Mouse (Mus musculus) brain, adult 10 weeks (tissue): ENCODE results near the gene Mrgpra9. TPM values are rescaled to one million over a fixed set of nuclear protein-coding genes. Genes with fewer than 3 reads are reported as not detected.

Experiments used
- polyA plus RNA-seq: library from polyadenylated mRNA; stranded (reverse); fragments of 350-450 nt; fragmentation: Illumina TruSeq; extraction: RNeasy Lipid Tissue Mini Kit (QIAGEN cat#74804); gene quantifications from one replicate; pipeline ENCODE4 v1.2.3, GENCODE M21; 2015; ENCODE audit warnings: low read depth, low replicate concordance

The Mrgpra9 gene
- polyA plus RNA-seq, result not detected

DNA sequence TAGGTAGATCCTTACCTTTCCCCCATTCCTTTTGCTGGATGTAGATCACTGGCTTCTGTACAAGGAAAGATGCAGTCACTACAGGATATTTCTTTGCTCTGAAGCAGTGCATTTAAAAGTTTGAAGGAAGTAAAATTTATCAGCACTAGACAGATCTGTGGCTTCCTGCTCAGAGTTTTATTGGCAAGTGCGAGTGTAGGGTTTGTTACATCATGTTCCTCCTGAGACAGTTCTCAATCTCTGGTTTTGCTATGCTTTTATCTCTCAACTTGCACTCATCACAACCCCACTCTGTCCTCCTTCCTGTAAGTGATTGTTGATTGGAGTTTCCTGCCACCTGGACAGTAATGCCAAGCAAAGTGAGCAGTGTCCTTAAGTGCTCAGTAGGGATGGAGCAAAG lies at the start of gene Mrgpra9:
Gene Mrgpra9, minus strand, starts transcription at position 79 of the 400 bp plus-strand sequence.

DNA sequence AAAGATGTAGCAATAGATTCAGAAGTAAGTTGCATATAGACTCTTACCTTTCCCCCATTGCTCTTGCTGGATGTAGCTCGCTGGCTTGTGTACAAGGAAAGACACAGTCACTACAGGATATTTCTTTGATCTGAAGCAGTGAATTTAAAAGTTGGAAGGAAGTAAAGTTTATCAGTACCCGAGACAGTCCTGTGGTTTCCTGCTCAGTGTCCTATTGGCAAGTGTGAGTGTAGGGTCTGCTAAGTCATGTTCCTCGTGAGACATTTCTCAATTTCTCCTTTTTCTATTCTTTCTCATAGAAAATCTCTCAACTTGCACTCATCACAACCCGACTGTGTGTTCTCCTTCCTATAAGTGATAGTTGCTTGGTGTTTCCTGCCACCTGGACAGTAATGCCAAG lies 47.8 kb downstream of the Mrgpra9 start, which contains the start of gene Mrgpra6:
Gene Mrgpra6, minus strand, starts transcription at position 91 of the 400 bp plus-strand sequence.

Other genes starting within 250 kb of the Mrgpra9 start
- gene Spty2d1, start 244.4 kb downstream of the Mrgpra9 start, polyA plus RNA-seq, result 11.1 TPM
- 19.5 TPM for gene Tmem86a, start 202.2 kb downstream of the Mrgpra9 start, polyA plus RNA-seq
- 206 TPM for gene Ptpn5, start 119.2 kb downstream of the Mrgpra9 start, polyA plus RNA-seq
- gene Mrgpra6, start 47.9 kb downstream of the Mrgpra9 start, polyA plus RNA-seq, result not detected
- not detected for gene Mrgpra1, start 101.4 kb upstream of the Mrgpra9 start, polyA plus RNA-seq
- not detected for gene Mrgpra2a, start 199.3 kb upstream of the Mrgpra9 start, polyA plus RNA-seq